Mouse (Mus musculus) C2C12 (cell line): ENCODE measurements at regions not wholly inside any gene's neighbourhood (a gene's known extent, or its start where the extent isn't known, plus 50 kb on each side); places are given as distances from the start of the nearest gene placed in this dataset.

ENCODE experiments used
- CTCF ChIP-seq: IDR thresholded peaks from one replicate; pipeline ENCODE4 v1.5.1; 2011; ENCODE audit not compliant: control insufficient read depth, insufficient read depth, insufficient read length
- MYOD1 ChIP-seq: IDR thresholded peaks from one replicate; pipeline ENCODE4 v1.6.1; 2011; ENCODE audit warnings: low read depth; ENCODE audit not compliant: control insufficient read depth, insufficient read length
- USF1 ChIP-seq: IDR thresholded peaks from one replicate; pipeline ENCODE4 v1.6.1; 2011; ENCODE audit warnings: low read depth, mild to moderate bottlenecking, control low read depth, moderate library complexity

DNA sequence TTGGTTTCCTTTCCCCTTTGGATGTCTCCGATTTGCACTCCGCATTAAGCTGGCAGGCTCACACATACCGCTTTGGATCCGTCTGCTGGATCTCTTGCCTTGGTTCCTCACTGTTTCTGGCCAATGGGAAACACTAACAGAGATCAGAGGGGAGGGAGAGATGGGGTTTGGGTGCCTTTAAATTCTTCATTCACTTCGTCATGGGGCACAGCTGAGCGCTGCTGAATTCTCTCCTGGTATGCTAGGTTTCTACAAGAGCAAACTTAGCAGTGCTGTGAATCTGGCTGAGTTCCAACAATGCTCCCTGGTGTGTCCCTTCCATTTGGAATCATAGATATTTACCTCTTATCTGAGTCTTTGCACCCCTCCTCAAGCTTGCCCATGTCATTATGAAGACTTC, 121.6 kb upstream of the Mphosph6 start:
- TF ChIP-seq CTCF = no peak
- no peak for TF ChIP-seq USF1
- no peak for TF ChIP-seq MYOD1
